11 mouse cellular contexts compared by ENCODE assay signal in the genomic region with DNA sequence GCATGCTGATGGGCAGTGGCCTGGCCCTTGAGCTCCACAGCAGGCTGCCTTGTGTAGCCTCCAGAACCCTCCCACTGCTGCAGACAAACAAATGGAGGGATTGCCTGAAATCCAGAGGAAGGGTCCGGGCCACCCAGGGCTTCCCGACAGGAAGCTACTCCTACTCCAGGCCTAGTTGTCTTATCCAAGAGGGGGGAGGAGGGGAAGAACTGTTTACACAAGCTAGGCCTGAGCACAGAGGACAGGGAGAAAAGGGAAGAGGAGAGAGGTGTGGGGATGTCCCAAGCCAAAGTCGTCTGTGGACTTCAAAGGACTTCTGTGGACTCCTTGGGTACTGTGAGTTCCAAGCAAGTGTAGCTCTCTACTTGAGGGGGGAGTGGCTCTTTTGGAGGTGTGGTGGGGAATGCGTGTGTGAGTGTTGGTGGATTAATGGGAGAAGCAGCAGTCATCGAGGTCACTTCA. TPM values are rescaled to one million over a fixed set of nuclear protein-coding genes. Genes with fewer than 3 reads are reported as not detected.
A peak's percentile ranks its signal among the peaks of the same experiment; 100 is the strongest.
DNase-seq lines count a peak whose midpoint lies in the region; ATAC-seq and TF ChIP-seq lines count a peak whose summit lies in the region.
"Had no signal": no experiment of that assay in that cellular context is flagged by ENCODE, and none has a peak within 500 bp of the region (broad histone marks: within the 10 kb centered on the region; RNA-seq: fewer than 3 reads in every experiment).

No protein-coding gene starts in this region.

- H3K4me2 ChIP-seq in kidney, embryonic 14.5 days (replicated peaks; ENCODE audit: low read depth, low read length), result no peak overlapping the region
- H3K4me2 ChIP-seq in midbrain, postnatal 0 days (ENCODE audit: low read depth, low read length, poor library complexity, severe bottlenecking), result no peak overlapping the region
- H3K4me2 ChIP-seq in limb, embryonic 15.5 days, result no peak overlapping the region
- H3K4me2 ChIP-seq in stomach, embryonic 15.5 days, result no peak overlapping the region

- peaks cover 24% of the 10 kb centered on the region for H3K4me1 ChIP-seq in kidney, embryonic 14.5 days (ENCODE audit: control insufficient read depth, insufficient read depth, low read length)
- peaks cover 17% of the 10 kb centered on the region for H3K4me1 ChIP-seq in midbrain, embryonic 10.5 days
- H3K4me1 ChIP-seq in midbrain, postnatal 0 days (ENCODE audit: insufficient read depth, low read length), result no peaks in the 10 kb centered on the region
- H3K4me1 ChIP-seq in limb, embryonic 15.5 days, result peaks cover 22% of the 10 kb centered on the region
- peaks cover 25% of the 10 kb centered on the region for H3K4me1 ChIP-seq in stomach, embryonic 15.5 days

- H3K27me3 ChIP-seq in kidney, embryonic 14.5 days (ENCODE audit: control insufficient read depth, insufficient read depth, low read length), result no peaks in the 10 kb centered on the region
- 0 out of 2 replicates have a peak, but pooled peaks cover 5% of the 10 kb centered on the region for H3K27me3 ChIP-seq in midbrain, embryonic 10.5 days (ENCODE audit: low read depth, poor library complexity, severe bottlenecking)
- H3K27me3 ChIP-seq in midbrain, postnatal 0 days (ENCODE audit: insufficient read depth, low read length), result no peaks in the 10 kb centered on the region
- peaks cover 3% of the 10 kb centered on the region; the same call in 1 of the 2 replicates for H3K27me3 ChIP-seq in limb, embryonic 15.5 days
- no peaks in the 10 kb centered on the region for H3K27me3 ChIP-seq in stomach, embryonic 15.5 days (replicated peaks)
- H3K27me3 ChIP-seq: megakaryocyte, embryonic 14.5 days; Patski had no signal

- H3K27ac ChIP-seq in kidney, embryonic 14.5 days (ENCODE audit: low read depth, low read length), result peak overlapping the region; percentile 47
- H3K27ac ChIP-seq in midbrain, embryonic 10.5 days (replicated peaks), result peak overlapping the region; percentile 49; the same call in 1 of the 2 replicates
- no peak overlapping the region for H3K27ac ChIP-seq in midbrain, postnatal 0 days (ENCODE audit: low read depth, low read length)
- H3K27ac ChIP-seq in limb, embryonic 15.5 days, result no peak overlapping the region
- H3K27ac ChIP-seq in stomach, embryonic 15.5 days, result peak overlapping the region; percentile 42
- no peak overlapping the region for H3K27ac ChIP-seq in left cerebral cortex, adult 2 months
- H3K27ac ChIP-seq: layer of hippocampus, adult 2 months had no signal

- peak; percentile 37; the same call in 1 of the 2 replicates for ATAC-seq in kidney, embryonic 14.5 days (ENCODE audit: low FRiP score, low TSS enrichment)
- ATAC-seq in midbrain, postnatal 0 days (ENCODE audit: low FRiP score), result no peak
- ATAC-seq in limb, embryonic 15.5 days (ENCODE audit: insufficient number of reproducible peaks, low FRiP score, low TSS enrichment, low read depth), result 0 out of 2 replicates have a peak, but pooled peaks have one; percentile 40
- ATAC-seq in stomach, embryonic 15.5 days (ENCODE audit: insufficient read depth, low FRiP score, low read depth), result peak; percentile 32; the same call in 1 of the 2 replicates

- H3K36me3 ChIP-seq in kidney, embryonic 14.5 days (ENCODE audit: control insufficient read depth, insufficient read depth, low read length), result peaks cover 11% of the 10 kb centered on the region; the same call in 1 of the 2 replicates
- H3K36me3 ChIP-seq in midbrain, embryonic 10.5 days, result peaks cover 15% of the 10 kb centered on the region; the same call in 1 of the 2 replicates
- no peaks in the 10 kb centered on the region for H3K36me3 ChIP-seq in midbrain, postnatal 0 days (ENCODE audit: insufficient read depth, low read length)
- no peaks in the 10 kb centered on the region for H3K36me3 ChIP-seq in limb, embryonic 15.5 days
- H3K36me3 ChIP-seq in stomach, embryonic 15.5 days, result no peaks in the 10 kb centered on the region

- 40% methylated on average over 5 of the region's 5 CpGs for WGBS in kidney, embryonic 14.5 days
- WGBS in midbrain, embryonic 10.5 days, result 62% methylated on average over 5 of the region's 5 CpGs
- 70% methylated on average over 5 of the region's 5 CpGs for WGBS in midbrain, postnatal 0 days
- WGBS in limb, embryonic 15.5 days, result 61% methylated on average over 5 of the region's 5 CpGs
- 37% methylated on average over 5 of the region's 5 CpGs for WGBS in stomach, embryonic 15.5 days

- no peak for TF ChIP-seq CTCF in midbrain, postnatal 0 days (IDR thresholded peaks at IDR 0.05)
- no peak for TF ChIP-seq CTCF in left cerebral cortex, adult 2 months (IDR thresholded peaks at IDR 0.05)

- H3K4me3 ChIP-seq in kidney, embryonic 14.5 days (ENCODE audit: low read length), result no peak overlapping the region
- no peak overlapping the region for H3K4me3 ChIP-seq in midbrain, embryonic 10.5 days
- no peak overlapping the region for H3K4me3 ChIP-seq in midbrain, postnatal 0 days (ENCODE audit: low read depth, low read length)
- H3K4me3 ChIP-seq in limb, embryonic 15.5 days, result no peak overlapping the region
- no peak overlapping the region for H3K4me3 ChIP-seq in stomach, embryonic 15.5 days (replicated peaks)
- H3K4me3 ChIP-seq in left cerebral cortex, adult 2 months, result no peak overlapping the region
- H3K4me3 ChIP-seq: layer of hippocampus, adult 2 months; megakaryocyte, embryonic 14.5 days had no signal

- intact Hi-C loops in left cerebral cortex, adult 2 months (cut with DNase I), result loop anchor here (1.0 to 2.0 kb wide), 2 partner anchors 46 to 64 kb away; no protein-coding TSS in a partner anchor

- H3K9ac ChIP-seq in kidney, embryonic 14.5 days (ENCODE audit: low read depth, low read length), result no peak overlapping the region
- H3K9ac ChIP-seq in midbrain, postnatal 0 days (replicated peaks; ENCODE audit: low read length, poor library complexity, severe bottlenecking), result no peak overlapping the region
- no peak overlapping the region for H3K9ac ChIP-seq in limb, embryonic 15.5 days
- H3K9ac ChIP-seq in stomach, embryonic 15.5 days, result no peak overlapping the region

- DNase-seq in kidney, adult 9 months, result no peak
- DNase-seq in midbrain, embryonic 10.5 days (ENCODE audit: low spot score), result no peak
- no peak for DNase-seq in midbrain, postnatal 0 days (ENCODE audit: low spot score)
- DNase-seq in left cerebral cortex, adult 2 months (ENCODE audit: extremely low spot score in 1 of 2, low spot score in 2 of 2), result no peak
- DNase-seq in gastrocnemius, postnatal 10 days, result no peak

- no peaks in the 10 kb centered on the region for H3K9me3 ChIP-seq in kidney, embryonic 14.5 days (ENCODE audit: control insufficient read depth, low read length)
- H3K9me3 ChIP-seq in midbrain, embryonic 10.5 days (replicated peaks), result no peaks in the 10 kb centered on the region
- H3K9me3 ChIP-seq in midbrain, postnatal 0 days (ENCODE audit: low read length), result no peaks in the 10 kb centered on the region
- H3K9me3 ChIP-seq in limb, embryonic 15.5 days, result no peaks in the 10 kb centered on the region
- H3K9me3 ChIP-seq in stomach, embryonic 15.5 days, result no peaks in the 10 kb centered on the region
- H3K9me3 ChIP-seq: megakaryocyte, embryonic 14.5 days had no signal

RNA-seq across cellular contexts. Expression of gene Hacd2, which starts 55.6 kb away (rescaled TPM):
- 51.4 and 73.9 TPM in 2 replicates for polyA plus RNA-seq in kidney, embryonic 14.5 days (2014; fragmentation: Nextera tagmentation; extraction: Ambion mirVana)
- 70.4 and 79.0 TPM in 2 replicates for polyA plus RNA-seq in midbrain, embryonic 10.5 days (2016; fragmentation: Nextera tagmentation; extraction: Ambion mirVana)
- total RNA-seq in midbrain, postnatal 0 days (2014; rRNA removed), result 14.6 and 28.4 TPM in 2 replicates
- 48.4 and 49.4 TPM in 2 replicates for polyA plus RNA-seq in midbrain, postnatal 0 days (2015; fragmentation: Nextera tagmentation; extraction: Ambion mirVana)
- 132 and 144 TPM in 2 replicates for polyA plus RNA-seq in limb, embryonic 15.5 days (2015; fragmentation: Nextera tagmentation; extraction: Ambion mirVana)
- 97.9 and 122 TPM in 2 replicates for polyA plus RNA-seq in stomach, embryonic 15.5 days (2015; fragmentation: Nextera tagmentation; extraction: Ambion mirVana)
- total RNA-seq in left cerebral cortex, adult 2 months (2021), result 10 to 100 TPM; 25.3 to 30.2 TPM
- 1 to 10 TPM; 3.2 to 4.8 TPM for total RNA-seq in gastrocnemius, postnatal 10 days (2021)

Comparison
In these comparisons a context has a peak if more than half of its experiments do, and no peak if none do; other contexts are left out.
1. H3K27ac ChIP-seq: peak in kidney, embryonic 14.5 days (single experiment), midbrain, embryonic 10.5 days (single experiment) and stomach, embryonic 15.5 days (single experiment); none in midbrain, postnatal 0 days (single experiment), limb, embryonic 15.5 days (single experiment) and left cerebral cortex, adult 2 months (single experiment).